Comparison of ENCODE assay signal across 7 mouse cellular contexts in genomic region chr9:61697959-61698358, GRCm38 (mm10).
DNase-seq lines count a peak whose midpoint lies in the region; ATAC-seq and TF ChIP-seq lines count a peak whose summit lies in the region.

No protein-coding gene starts in this region.

- H3K27ac ChIP-seq in lung, embryonic 15.5 days: no peak overlapping the region

- 14% methylated on average over 11 of the region's 11 CpGs for WGBS in lung, embryonic 15.5 days

- DNase-seq in CD4-positive helper T cell, adult 2 months (ENCODE audit: low read depth, low spot score): peak; percentile 89
- DNase-seq in G1E (ENCODE audit: low spot score): no peak
- DNase-seq in cerebellum, adult 9-10 months: peak; percentile 44
- DNase-seq in frontal cortex, postnatal 25 days (ENCODE audit: low spot score in 2 of 2): peak; percentile 63 to 67
- peak; percentile 56 to 85 for DNase-seq in kidney, postnatal 36 days
- peak; percentile 43 to 79 for DNase-seq in spleen, postnatal 10 days (ENCODE audit: low spot score in 2 of 2)

- no peaks in the 10 kb centered on the region for H3K9me3 ChIP-seq in G1E (replicated peaks)
- H3K9me3 ChIP-seq in lung, embryonic 15.5 days: no peaks in the 10 kb centered on the region

- H3K4me2 ChIP-seq in lung, embryonic 15.5 days: peak overlapping the region; percentile 20; the same call in 1 of the 2 replicates

- ATAC-seq in G1E (ENCODE audit: extremely low read depth, insufficient number of reproducible peaks, low FRiP score, poor library complexity, severe bottlenecking): no peak
- ATAC-seq in lung, embryonic 15.5 days (ENCODE audit: borderline replicate concordance, extremely low read depth, low FRiP score, low TSS enrichment): no peak

- no peak overlapping the region for H3K4me3 ChIP-seq in G1E (ENCODE audit: low read depth, low read length)
- no peak overlapping the region for H3K4me3 ChIP-seq in lung, embryonic 15.5 days

- no peaks in the 10 kb centered on the region for H3K36me3 ChIP-seq in G1E (replicated peaks)
- no peaks in the 10 kb centered on the region for H3K36me3 ChIP-seq in lung, embryonic 15.5 days

- no peaks in the 10 kb centered on the region for H3K4me1 ChIP-seq in G1E (ENCODE audit: insufficient read depth, low read depth, low read length)
- peaks cover 17% of the 10 kb centered on the region for H3K4me1 ChIP-seq in lung, embryonic 15.5 days

- peak; percentile 66 for TF ChIP-seq CTCF in G1E (IDR thresholded peaks at IDR 0.05; ENCODE audit: low read depth, low read length)

- peaks cover 9% of the 10 kb centered on the region for H3K27me3 ChIP-seq in G1E (ENCODE audit: insufficient read depth, low read length)
- H3K27me3 ChIP-seq in lung, embryonic 15.5 days: peaks cover 30% of the 10 kb centered on the region; the same call in 1 of the 2 replicates

- no peak overlapping the region for H3K9ac ChIP-seq in lung, embryonic 15.5 days
